Mouse (Mus musculus) spleen, postnatal 4 days (tissue): Measurements from ENCODE around the gene Enpp6.
A peak's percentile ranks its signal among the peaks of the same experiment; 100 is the strongest.

ENCODE experiments used
- DNase-seq, 2 experiments: peaks; one replicate each; pipeline ENCODE4 v3.0.0; 2022; ENCODE audit warnings: low spot score in 2 of 2

Enpp6 gene

DNA sequence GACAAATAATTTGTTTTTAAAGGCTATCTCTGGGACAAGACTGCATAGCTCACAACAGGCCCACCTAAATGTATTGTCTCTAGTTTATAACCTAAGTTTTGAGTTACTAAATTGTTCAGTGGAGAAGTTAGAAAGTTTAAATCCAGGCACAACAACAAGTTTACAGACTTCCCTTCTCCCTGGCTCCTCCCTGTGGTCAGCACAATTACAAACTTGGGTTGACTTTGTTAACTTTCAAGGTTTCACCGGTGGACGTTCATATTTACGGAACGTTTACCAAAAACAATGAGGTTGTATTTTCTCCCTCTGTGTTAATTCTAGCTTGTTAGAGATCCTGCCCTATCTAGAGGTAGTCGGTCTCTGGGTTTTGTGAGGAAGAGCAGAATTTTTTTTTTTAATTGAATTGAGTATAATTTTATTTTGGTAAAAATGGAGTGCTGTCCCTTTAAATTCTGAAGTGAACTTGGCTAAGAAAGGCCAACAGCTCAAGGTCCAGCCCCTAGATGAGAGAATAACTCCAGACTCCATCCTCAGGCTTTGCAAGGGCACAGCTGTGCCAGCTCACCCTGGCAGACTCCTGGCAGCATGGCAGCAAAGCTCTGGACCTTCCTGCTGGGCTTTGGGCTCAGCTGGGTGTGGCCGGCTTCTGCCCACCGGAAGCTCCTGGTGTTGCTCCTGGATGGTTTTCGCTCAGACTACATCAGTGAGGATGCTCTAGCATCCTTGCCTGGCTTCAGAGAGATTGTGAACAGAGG, at the start of gene Enpp6:
Gene Enpp6, plus strand, starts transcription at position 502 of the 755 bp plus-strand sequence.
- DNase-seq, result no peak

GRCm38 (mm10) chr8:46938218-46938617, 48.5 kb upstream of the Enpp6 start:
- no peak for DNase-seq

DNA sequence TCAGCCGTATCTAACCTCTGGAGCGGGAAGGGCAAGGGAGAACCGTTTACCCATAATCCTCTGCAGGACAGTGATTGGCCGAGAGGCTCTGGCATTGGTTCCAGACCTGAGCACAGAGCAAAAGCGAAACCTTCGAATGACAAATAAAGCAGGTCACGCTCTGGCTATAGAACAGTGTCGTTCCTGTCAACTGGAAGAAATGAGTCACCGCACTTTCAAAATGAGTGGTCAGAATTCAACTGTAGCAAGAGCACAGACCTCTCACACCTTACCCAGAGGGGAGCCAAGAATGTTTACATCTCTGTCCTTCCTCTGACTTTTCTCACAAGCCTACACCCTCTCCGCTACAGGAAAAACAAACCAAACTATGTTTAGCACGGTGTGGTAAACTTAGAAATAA, 45.4 kb upstream of the Enpp6 start:
- peak in 1 of 2 experiments; percentile 29 for DNase-seq

- no peak for DNase-seq
Observed at GRCm38 (mm10) chr8:46941731-46942650, 44.7 kb upstream of the Enpp6 start.

DNA sequence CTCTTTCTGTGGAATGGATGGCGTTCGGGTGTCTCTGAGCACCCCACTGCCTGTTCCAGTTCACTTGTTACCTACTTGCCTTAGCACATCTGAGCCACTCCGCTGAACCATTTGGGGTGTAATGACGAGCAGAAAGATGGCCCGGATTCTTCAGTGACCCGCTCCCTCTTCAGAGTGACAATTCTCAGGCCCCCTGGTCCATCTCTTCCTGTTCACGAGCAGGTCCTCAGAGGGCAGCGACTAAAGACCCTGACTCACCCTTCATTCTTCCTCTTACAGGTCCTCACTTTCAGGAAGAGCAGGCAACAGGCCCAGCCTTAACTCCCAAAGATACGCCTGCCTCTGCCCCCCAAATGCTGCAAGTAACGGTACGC, 44.0 kb upstream of the Enpp6 start:
- no peak for DNase-seq

GRCm38 (mm10) chr8:46943337-46943736, 43.4 kb upstream of the Enpp6 start:
- DNase-seq, result no peak

GRCm38 (mm10) chr8:46946181-46946580, 40.5 kb upstream of the Enpp6 start:
- DNase-seq, result peak; percentile 46 to 81

DNA sequence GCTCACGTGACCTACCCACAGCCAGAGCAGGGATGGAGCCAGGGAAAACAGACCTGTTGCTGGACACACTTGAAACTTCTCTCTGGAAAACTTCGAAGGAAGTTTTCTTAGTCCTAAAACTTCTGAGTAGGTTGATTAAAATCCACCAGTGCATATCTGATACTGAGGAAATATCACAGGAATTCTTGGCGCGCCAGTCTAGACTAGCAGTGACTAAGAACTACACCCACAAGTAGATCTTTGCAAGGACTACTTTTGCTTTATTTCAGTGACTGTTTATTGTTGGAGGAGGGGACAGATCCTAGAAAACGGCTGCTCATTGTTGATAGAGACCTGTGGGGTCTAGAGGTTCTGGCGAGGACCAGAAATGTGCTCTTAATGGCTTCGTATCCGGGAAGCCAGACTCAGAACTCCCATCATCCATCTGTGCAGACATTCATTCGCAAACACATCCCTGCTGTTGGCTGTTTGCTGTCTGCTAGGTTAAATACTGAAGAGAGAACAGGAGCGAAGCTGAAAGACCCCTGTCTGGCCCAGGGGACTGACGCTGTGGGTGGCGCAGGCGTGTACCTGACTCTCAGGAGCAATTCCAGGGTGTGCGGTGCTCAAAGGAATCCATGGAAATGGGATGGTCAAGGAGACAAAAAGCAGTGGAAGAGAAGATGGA, 38.5 kb upstream of the Enpp6 start:
- DNase-seq, result no peak

GRCm38 (mm10) chr8:46953472-46953871, 33.2 kb upstream of the Enpp6 start:
- peak; percentile 61 to 89 for DNase-seq

DNA sequence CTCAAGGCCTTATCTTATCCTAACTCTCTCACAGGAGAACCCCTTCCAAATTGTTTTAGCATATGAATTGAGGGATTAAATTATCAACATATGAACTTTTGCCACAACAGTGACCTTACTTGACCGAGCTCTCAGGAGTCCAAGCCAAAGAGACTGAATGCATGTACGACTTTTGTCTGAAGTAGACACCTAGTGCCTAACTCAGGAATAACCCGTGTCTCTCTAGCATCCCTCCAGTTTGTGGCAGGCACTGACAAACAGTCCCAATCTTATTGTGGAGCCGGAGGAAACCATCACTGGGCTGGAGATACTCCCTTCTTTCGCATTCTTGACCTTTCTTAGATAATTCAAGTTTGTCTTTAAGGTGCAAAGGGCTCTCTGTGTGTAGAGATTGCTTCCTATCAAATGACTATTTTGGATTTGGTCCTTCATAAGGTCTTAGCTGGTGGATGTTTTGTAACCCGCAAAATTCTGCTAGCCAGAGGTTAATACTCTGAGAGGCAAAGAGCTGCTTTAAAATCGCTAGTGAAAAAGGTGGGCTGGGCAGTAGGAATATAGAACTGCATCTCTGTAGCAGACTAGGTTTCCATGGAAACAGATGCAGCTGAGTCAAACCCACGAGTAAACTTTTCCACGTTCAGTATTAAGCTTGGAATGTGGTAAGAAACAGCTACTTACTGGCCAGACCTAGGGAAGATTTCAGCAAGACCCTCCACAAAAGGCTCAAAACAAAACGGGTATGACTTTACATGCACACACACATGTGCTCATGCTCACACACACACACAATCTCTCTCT, 23.9 kb upstream of the Enpp6 start:
- DNase-seq, result no peak

- DNase-seq, result no peak
Observed at GRCm38 (mm10) chr8:46963619-46964145, 23.0 kb upstream of the Enpp6 start.

DNA sequence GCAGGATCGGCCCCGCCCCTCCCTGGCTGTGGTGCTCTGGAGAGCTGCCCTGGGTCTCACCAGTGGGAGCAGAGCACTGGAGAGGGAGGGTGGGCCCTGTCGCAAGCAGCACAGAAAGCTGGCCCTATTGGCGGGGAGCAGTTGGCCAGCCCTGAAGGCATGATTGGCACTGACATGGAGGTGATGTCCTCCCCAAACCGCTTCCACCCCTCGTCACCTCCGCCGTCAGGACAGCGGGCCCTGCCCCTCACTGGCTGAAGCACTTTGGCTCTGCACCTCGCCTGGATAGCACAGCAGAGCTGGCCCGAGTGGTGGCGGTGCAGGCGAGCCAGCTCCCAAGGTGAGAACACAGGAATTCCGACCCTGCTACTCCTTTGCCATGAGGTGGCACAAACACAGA, 20.9 kb upstream of the Enpp6 start:
- DNase-seq, result no peak

GRCm38 (mm10) chr8:46968721-46969120, 18.0 kb upstream of the Enpp6 start:
- no peak for DNase-seq

DNA sequence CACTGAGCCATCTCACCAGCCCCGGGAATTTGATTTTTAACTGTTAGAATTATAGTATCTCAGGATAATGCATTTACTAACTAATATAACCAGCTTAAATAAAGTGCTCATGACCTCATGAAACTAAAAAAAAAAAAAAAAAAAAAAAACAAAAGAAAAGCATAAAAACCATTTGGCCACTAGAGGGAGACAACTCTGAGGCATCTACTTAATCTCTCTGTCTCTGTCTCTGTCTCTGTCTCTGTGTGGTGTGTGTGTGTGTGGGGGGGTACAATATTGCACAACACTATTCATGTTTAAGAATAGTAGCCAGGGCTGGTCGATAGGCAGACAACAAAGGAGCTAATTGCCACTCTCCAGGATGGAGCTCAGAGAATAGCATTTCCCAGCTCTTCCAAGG, 17.3 kb upstream of the Enpp6 start:
- no peak for DNase-seq

GRCm38 (mm10) chr8:46977376-46977775, 9.3 kb upstream of the Enpp6 start:
- no peak for DNase-seq

DNA sequence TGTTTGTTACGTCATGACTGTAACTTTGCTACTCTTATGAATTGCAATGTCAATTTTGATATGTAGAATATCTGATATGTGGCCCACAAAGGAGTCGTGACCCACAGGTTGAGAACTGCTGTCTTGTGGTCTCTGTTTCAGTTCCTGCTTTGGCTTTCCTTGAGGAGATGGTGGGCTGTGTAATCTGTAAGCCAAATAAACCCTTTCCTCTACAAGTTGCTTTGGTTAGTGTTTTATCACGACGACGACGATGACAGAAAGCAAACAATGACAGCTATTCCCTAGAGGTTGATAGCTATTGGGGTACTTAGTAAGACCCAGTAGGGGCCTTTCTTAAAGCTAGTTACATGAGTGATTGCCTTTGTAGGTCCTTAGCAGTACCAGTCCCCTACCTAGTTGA, 4.5 kb upstream of the Enpp6 start:
- no peak for DNase-seq

GRCm38 (mm10) chr8:46982770-46983169, 3.9 kb upstream of the Enpp6 start:
- no peak for DNase-seq

DNA sequence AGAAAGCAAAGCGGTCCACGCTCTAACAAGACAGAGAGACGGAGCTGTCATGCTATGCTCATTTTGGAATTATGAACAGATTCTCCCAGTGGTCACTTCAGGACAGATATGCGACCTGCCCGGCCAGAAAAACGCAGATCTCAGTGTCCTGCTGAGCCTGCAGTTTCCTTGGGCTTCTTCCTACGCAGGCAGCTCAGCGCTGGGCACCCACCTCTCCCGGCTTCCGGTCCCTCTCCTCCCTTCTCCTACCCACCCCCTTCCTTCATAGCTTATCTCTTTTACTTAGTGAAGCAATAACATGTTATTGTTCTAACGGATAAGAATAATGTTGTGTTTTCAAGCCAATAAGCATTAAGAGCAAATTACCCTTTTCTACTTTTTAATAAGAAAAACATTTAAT, 2.0 kb upstream of the Enpp6 start:
- no peak for DNase-seq

DNA sequence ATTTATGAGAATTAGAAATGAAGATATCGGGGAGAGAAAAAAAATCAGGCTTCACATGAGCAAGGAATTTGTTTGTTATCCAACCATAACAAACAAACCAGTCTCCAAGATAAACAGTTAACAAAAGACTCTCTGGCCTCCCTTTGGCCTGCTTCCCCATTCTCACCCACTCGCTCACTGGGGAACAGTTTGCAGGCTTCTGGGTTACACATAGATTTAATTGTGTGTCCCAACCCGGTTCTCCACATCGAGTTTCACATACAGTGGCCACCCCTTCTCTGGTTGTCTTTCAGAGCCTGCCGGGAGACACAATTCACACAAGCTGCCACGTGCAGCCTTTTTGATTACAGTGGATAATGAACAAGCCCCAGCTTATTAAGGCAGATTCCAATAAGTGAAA, 1.7 kb downstream of the Enpp6 start:
- no peak for DNase-seq

GRCm38 (mm10) chr8:46991081-46991480, 4.4 kb downstream of the Enpp6 start:
- DNase-seq, result no peak

DNA sequence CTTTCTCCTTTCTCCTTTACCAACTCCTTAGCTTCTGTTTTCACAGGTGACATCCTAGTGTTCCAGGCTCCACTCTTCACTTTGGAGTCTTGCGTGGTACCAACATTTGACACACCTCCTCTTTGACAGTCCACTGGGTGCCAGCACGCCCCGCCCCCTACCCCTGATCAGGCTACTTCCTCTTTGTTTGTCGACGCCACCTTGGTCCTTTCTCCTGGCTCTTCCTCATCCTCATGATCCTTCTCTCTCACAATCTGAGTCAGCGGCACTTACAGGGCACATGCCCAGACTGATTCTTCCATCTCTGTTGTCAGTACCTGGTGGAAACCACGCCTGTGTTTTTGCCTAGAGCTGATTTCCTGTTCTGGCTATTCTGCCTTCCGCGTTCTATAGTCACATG, 5.9 kb downstream of the Enpp6 start:
- DNase-seq, result no peak
